Mouse (Mus musculus) left cerebral cortex, postnatal 36 days (tissue): Measurements from ENCODE around the gene Aim2. TPM values are rescaled to one million over a fixed set of nuclear protein-coding genes. Genes with fewer than 3 reads are reported as not detected.

Experiments used
- DNase-seq, 2 experiments: peaks; one replicate each; pipeline ENCODE4 v3.0.0; 2021 to 2022; ENCODE audit warnings: low spot score in 2 of 2, mixed read lengths in 1 of 2
- intact Hi-C: fragments of 180-260 bp; cut with DNase I; formaldehyde crosslinking; loops from one replicate; pipeline ENCODE4 v1.15.1; 2025
- total RNA-seq, 2 experiments: library from RNA; stranded (reverse); gene quantifications; 2 replicates each; pipeline ENCODE4 v1.2.3; 2021

Aim2 gene
- total RNA-seq, 2 experiments from 2014 or later = 1.3 to 2.5 TPM

GRCm38 (mm10) chr1:173342425-173342824 is 8.3 kb upstream of the Aim2 start:
- intact Hi-C loops = no loop called here
- DNase-seq = no peak

- DNase-seq = no peak
- intact Hi-C loops = no loop called here
Observed at GRCm38 (mm10) chr1:173343934-173344333, 6.7 kb upstream of the Aim2 start.

- no peak for DNase-seq
- intact Hi-C loops = no loop called here
Observed at GRCm38 (mm10) chr1:173345112-173345511, 5.6 kb upstream of the Aim2 start.

DNA sequence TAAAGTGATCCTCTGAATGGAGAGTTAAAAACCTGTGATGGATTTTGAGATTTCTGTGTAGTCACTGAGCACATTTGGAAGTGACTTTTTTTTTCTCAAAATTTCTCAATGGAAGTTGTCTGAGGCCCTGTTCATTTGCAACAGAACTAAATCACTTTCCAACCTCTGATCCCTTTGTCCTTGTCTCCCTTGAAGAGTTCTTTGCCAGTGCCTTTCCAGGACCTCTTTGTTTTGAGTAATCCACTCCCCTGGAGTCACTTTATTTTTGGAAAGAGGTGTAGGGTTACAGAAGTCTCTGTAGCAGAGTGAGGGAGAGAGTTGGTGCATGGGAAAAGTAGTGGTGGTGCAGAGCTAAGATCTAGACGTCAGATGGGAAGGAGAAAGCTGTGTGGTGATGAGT is 2.2 kb upstream of the Aim2 start:
- no peak for DNase-seq
- intact Hi-C loops = no loop called here

GRCm38 (mm10) chr1:173349192-173349591 is 1.5 kb upstream of the Aim2 start:
- intact Hi-C loops = no loop called here
- no peak for DNase-seq

DNA sequence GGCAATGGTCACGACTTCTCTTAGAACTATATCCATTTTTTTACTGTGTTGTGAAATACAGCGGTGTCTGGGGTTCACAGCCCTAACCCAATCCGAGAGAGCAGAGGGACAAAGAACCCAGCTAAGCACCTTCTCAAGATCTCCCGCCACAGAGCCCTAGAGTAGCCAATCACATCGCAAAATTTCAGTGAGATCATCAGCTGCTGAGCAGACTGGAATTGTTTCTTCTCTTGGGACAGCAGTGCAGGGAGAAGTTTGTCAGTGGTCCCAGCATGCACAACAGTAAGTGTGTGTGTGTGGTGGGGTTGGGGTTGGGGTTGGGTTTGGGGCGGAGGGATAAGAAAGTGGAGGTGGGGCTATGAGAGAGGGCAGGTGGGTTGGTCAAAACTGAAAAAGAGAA is 733 bp upstream of the Aim2 start:
- no peak for DNase-seq
- intact Hi-C loops = no loop called here

DNA sequence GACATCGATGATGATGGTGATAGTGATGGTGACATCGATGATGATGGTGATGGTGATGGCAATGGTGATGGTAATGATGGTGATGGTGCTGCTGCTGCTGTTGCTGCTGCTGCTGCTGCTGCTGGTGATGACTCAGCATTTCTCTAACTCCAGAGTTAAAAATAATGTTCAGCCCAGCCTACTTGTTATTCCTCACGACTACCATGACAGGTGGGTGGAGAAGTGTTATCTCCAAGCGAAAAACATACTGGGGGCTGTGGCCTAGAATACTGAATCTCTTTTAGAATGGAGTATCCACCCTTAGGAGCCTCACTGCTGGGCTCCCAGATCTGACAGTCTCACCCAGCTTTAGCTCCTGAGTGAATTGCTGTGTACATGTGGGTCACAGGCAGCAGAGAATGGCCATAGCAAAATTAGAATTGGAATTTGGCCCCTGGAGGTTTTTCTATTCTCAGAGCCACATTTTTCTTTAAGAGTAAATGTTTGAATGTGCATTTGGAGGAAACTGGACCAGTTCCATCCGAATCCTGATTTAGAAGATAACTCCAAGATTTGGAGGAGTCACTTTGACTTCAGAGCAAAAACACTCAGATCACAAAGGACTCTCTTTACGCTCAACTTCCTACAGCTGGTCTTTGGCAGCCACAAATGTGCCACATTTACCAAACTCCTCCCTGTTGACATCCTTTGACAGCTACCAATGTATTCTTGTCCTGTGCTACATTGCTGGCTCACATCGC is 4.6 kb downstream of the Aim2 start:
- no peak for DNase-seq
- intact Hi-C loops = no loop called here

- intact Hi-C loops = no loop called here
Observed at GRCm38 (mm10) chr1:173356699-173357098, 6.0 kb downstream of the Aim2 start.

DNA sequence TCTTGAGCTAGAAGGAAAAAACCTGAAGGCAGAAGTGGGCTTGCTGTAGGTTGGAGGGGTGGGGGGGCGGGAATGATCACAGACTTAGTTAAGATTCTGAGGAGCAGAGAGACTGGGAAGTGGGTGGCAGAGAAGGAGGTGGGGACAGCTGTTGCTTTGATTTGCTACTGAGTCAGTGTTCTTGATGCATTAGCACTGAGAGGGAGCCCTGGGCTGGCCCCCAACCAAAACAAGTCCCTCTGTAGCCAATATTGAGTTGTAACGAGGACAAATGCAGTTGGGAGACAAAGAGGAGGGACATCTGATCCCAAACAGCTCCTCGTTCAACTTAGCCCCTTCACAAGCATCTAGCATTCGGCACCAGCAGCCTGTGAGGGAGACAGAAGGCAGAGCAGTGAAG is 7.1 kb downstream of the Aim2 start:
- DNase-seq = peak; percentile 68 to 74
- intact Hi-C loops = no loop called here

More at GRCm38 (mm10) chr1:173356699-173357098, 6.0 kb downstream of the Aim2 start:
- no peak for DNase-seq

GRCm38 (mm10) chr1:173359590-173360290 is 9.1 kb downstream of the Aim2 start:
- DNase-seq = no peak
- intact Hi-C loops = no loop called here

GRCm38 (mm10) chr1:173361651-173362050 is 11.0 kb downstream of the Aim2 start:
- no peak for DNase-seq
- intact Hi-C loops = no loop called here

DNA sequence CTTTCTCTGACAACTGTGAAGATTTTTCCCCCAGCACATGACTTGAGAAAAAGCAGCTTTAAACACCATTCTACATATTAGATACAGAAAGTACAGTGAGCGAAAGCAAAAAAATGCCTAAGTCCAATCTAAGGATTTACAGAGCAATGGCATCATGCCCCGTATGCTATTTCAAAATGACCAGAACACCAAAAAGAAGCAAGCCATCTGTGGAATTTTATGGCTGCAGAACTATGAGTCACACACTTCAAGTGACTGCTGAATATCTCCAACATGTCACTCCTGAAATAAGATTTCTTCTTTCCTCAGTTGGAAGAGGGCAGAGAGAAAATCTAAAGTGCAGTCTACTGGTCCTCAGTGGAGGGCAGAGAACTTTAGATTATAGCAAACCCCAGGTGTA is 12.8 kb downstream of the Aim2 start:
- no peak for DNase-seq
- intact Hi-C loops = no loop called here

DNA sequence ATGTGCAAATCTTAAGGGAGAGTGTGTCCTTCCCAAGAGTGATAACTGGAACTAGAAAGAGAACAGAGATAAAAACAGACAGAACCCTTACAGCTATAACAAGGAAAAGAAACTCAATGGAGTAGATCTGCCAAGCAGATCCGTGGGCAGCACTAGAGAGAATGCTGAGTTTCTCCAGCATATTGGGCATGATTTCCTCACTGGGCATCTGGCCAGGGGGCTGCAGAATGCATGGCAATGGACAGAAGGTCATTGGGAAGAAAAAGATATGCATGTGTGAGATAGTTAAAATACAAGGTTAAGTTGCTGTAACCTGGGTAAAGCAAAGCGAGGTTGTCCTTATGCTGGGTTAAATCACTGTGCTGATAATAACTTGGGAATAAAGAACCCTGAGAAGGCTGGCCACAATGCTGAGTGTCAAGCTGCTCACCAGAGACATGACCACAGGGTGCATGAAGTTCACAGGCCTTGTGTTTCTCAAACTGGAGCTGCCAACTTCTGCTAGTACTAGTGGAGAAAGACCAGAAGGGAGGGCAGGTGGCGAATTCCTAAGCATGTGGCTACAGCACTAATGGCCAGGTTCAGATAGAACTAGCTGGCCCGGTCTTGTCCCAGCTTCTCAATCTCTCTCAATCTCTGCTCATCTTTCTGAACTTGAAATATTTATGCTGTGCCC is 13.6 kb downstream of the Aim2 start:
- DNase-seq = no peak
- intact Hi-C loops = no loop called here

GRCm38 (mm10) chr1:173365970-173366409 is 15.3 kb downstream of the Aim2 start:
- intact Hi-C loops = no loop called here
- peak; percentile 36 to 44 for DNase-seq

- intact Hi-C loops = no loop called here
- peak; percentile 73 to 74 for DNase-seq
Observed at GRCm38 (mm10) chr1:173366701-173367355, 16.1 kb downstream of the Aim2 start.

DNA sequence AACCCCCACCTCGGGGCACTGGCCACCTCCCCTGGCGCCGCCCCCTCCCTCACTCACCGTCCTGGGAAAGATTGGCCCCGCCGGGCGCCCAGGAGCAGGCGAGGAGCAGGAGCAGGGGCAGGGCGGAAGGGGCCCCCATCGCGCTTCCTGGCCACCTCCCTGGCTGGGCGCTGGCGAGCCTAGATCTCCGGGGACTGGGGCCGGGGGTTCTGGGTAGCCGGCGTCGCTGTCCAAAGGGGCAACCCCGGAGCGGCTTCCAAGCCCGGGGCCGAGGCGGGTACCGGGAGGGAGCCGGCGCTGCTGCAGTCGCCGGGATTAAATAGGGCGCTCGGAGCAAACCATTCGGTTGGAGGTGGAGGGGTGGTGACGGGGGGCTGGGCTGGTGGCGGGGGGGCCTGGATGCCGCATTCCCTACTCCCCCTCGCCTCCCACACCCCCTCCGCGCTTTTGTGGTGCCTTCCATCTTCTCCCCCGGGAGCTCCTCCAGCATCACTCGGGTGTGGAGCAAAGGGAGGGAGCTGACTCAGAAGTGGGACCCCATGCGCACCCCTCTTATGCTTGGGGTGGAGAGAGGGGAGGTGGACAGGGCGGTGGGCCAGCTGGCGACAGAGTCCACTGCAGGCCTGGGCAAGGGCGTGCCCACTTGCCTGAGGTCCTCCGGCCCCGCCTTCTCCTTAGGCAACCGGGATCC is 16.8 kb downstream of the Aim2 start, which contains the start of gene Cadm3:
TSS of gene Cadm3 (minus strand) at position 340 of the 691 bp plus-strand sequence.
- intact Hi-C loops = no loop called here
- DNase-seq = peak; percentile 83 to 84

- intact Hi-C loops = no loop called here
- DNase-seq = no peak
Observed at GRCm38 (mm10) chr1:173369611-173370010, 18.9 kb downstream of the Aim2 start.

- DNase-seq = no peak
- intact Hi-C loops = no loop called here
Observed at GRCm38 (mm10) chr1:173370456-173370855, 19.8 kb downstream of the Aim2 start.

- intact Hi-C loops = no loop called here
- DNase-seq = no peak
Observed at GRCm38 (mm10) chr1:173371586-173371985, 20.9 kb downstream of the Aim2 start.
